Mouse (Mus musculus) spleen, adult 12 weeks (tissue): ENCODE data around the gene Trio.

Experiments
- DNase-seq: peaks from one replicate; pipeline ENCODE4 v3.0.0; 2022; ENCODE audit warnings: low spot score

Trio gene

DNA sequence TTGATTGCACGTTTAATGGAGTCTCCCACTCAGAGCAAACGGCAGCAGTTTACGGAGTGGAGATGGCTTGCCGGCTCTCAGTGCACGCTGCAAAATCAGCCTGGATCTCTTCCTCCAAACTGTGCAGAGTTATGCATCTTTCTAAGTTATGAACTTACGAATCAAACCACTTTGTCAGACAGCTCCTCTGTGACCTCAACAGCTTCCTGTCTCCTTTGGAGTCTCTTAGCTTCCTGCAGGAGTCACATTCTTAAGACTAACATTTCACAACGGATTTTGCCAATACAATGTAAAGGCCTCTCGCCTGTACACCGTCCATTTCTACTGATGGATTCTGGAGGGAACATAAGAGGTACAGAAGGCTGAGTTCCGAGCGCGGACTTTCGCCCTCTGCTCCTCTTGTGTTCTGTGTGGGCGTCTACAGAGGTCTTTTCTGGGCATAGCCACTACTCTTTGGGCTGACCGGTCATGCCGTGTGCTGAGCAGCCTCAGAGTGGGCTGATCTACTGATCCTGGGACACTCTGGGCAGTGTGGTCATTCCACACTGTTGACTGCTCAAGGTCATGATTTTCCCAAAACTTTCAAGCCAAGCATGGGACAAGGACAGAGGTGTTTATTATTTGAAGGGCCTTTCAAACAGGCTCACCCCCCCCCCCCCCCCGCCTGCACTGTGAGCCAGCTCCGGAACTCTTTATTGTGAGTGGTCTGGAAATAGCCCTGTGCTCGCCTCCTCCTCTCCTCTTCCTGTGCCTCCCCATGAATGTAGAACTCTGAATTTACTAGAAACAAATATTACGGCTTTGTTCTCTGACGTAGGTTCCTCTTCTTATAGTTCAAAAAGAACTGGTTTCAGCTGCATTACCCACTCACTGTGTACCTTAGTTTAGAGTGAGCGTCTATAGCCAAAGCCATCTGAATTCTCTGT lies 229.4 kb downstream of the Trio start:
- no peak for DNase-seq

GRCm38 (mm10) chr15:27793284-27793683 lies 232.4 kb downstream of the Trio start:
- DNase-seq: no peak

DNA sequence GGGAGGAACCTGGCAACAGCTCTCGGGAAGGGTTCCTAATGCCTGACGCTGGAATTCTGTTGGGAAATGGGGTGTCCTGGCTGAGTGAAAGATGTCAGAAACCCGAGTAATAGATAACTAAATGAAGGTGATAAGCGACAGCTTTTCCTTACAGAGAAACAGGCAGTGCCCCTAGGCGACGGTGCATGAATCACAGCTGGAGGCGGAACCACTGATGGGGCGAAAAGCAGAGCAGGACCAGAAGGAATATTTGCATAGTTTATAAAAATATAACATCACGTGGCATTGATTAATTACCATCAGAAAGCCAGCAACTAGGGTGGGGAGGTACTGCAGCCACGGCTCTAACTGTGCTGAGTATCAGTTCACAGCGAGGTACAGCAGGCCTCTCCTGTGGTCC lies 233.2 kb downstream of the Trio start:
- no peak for DNase-seq

DNA sequence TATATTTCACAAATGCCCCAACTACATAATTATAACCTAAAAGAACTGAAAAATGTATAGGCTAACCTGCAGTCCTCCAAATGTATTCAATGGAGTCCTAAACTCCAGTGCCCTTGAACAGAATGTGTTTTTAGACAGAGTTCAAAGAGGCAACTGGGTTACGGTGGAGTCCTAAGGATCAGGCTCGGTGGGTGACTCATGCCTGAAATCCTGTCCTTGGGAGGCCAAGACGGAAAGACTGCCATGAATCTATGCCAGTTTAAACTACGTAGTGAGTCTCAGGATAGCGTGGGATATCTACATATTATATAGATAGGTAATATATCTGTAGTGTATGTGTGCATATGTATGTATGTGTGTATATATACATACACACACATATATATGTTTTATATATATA lies 234.5 kb downstream of the Trio start:
- DNase-seq: no peak

GRCm38 (mm10) chr15:27790699-27791098 lies 234.9 kb downstream of the Trio start:
- no peak for DNase-seq

GRCm38 (mm10) chr15:27789325-27789724 lies 236.3 kb downstream of the Trio start:
- DNase-seq: no peak

GRCm38 (mm10) chr15:27788122-27788759 lies 237.4 kb downstream of the Trio start:
- DNase-seq: no peak

DNA sequence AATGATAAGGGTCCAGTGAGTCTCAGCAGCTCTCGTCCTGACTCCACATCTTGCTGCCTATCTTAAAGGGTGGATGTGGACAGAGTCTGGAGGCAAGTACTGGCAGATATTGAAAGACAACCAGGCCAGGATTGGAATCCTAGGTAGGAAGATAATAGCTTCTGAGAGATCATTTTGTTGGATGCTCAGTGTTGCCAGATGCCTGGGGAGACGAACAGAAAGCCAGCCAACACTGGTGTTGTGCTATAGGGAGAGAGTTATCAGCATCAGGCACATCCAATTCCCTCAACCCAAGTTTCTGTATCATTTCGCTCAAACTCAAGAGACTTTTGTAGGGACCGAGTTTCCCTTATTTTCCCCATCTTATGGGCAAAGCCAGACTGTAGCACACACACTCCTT lies 238.5 kb downstream of the Trio start:
- DNase-seq: no peak

DNA sequence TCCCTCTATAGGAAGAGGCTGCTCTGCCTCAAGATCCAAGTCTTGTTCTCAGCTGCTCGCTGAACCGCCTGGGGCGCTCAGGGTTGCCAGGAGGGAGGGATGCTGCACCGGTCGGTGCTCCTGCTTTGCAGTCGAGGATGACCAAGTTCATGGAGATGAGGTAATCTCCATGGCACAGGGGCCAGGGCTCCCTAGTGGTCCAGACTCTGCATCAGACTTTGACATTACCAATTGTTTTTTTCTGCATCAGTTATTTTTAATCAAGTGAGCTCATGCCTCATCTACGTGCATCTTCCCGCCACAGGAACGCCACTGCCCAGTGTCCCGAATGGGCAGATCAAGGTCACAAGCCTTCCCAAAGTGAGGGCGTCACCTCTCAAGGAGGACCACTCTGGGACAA lies 239.2 kb downstream of the Trio start:
- DNase-seq: no peak

GRCm38 (mm10) chr15:27785280-27786001 lies 240.2 kb downstream of the Trio start:
- no peak for DNase-seq

DNA sequence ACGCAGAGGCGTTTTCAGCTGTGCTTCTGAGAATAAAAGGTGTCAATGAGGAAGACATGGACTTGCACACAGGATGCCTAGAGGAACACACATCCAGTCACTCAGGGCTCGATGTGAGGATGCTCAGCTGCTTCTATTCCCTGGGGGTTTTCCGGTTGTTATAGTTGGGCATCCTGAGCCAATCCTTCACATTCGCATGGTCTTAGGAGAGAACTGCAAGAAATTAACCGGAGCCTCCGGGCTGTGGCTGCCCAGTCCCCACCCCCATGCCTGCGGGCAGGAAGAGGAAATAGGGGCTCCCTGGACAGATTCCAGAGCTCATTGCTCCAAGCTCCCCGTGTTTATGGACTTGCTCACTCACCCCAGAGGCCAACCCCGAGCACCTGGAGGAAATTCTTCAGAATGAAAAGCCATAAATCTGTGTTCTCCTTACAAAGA lies 241.5 kb downstream of the Trio start:
- no peak for DNase-seq

- no peak for DNase-seq
Observed at GRCm38 (mm10) chr15:27783541-27784125, 242.0 kb downstream of the Trio start.

DNA sequence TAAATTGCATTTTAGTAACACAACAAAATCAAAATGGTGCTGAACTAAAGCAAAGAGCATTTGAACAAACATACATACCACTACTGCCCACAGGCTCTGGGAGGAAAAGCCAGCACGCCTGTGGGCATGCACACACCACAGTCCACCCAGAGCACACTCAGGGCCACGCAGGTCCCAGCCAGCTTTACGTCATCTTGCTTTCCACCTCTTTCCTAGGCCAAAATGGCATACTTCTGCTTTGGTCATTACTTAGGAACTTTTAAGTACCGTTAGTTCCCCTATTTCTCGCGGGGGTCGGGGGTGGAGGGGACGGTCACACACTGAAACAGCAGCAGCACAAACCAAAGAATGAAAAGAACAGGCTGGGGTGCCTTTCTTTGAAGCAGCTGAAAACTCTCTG lies 242.6 kb downstream of the Trio start:
- DNase-seq: no peak

GRCm38 (mm10) chr15:27782383-27783036 lies 243.1 kb downstream of the Trio start:
- no peak for DNase-seq

DNA sequence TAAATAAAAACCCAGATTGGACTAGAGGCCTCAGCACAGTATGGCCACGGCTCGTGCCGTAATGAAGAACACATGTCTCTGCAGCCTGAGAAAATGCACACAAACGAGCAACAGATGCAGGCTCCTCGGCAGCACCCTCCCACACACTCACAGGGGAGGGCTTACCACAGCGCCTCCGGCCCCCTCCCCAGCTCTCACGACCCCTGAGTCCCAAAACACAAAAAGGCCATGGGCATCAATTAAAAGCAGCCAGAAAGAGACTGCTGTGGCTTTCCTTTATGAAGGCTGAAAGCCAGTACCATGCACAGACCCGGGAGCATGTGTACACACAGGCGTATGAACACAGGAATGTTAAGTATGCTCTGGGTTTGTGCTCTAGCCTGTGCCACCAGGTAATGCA lies 245.8 kb downstream of the Trio start:
- no peak for DNase-seq

- DNase-seq: no peak
Observed at GRCm38 (mm10) chr15:27779398-27779797, 246.2 kb downstream of the Trio start.

- no peak for DNase-seq
Observed at GRCm38 (mm10) chr15:27778256-27778655, 247.4 kb downstream of the Trio start.

DNA sequence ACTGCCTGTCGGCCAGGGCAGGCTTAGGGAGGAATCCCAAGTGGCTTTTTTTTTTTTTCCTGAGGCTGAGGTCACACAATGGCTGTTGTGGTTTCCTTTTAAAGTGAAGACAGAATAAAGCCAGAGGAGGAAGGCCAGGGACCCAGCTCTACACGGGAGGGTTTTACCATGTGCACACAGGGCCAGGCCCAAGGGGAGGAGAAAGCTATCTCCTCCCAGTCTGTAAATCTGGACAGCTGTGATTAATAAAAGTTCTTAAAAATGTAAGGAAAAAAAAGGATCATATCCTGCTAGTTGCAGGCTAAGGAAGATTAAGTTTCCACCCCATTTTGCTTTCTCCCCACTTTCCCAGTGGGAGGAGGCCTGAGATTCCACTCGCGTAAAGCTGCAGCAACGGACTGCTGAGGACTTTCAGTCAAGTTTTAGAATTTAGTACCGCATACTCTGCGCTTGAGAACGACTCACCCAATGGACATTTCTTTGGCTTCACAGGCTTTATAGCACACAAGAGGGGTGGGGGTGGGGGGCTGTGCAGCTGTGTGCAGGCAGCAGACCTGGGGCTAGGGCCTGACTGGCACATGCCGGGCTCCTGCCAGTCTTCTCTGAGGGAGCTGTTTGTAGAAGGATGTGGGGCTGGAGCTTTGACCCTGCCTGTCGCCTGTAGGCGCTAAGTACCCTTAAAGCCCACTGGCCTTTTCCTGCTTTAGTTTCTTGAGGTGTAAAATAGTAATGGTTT lies 248.0 kb downstream of the Trio start:
- no peak for DNase-seq

- no peak for DNase-seq
Observed at GRCm38 (mm10) chr15:27774481-27774880, 251.2 kb downstream of the Trio start.

DNA sequence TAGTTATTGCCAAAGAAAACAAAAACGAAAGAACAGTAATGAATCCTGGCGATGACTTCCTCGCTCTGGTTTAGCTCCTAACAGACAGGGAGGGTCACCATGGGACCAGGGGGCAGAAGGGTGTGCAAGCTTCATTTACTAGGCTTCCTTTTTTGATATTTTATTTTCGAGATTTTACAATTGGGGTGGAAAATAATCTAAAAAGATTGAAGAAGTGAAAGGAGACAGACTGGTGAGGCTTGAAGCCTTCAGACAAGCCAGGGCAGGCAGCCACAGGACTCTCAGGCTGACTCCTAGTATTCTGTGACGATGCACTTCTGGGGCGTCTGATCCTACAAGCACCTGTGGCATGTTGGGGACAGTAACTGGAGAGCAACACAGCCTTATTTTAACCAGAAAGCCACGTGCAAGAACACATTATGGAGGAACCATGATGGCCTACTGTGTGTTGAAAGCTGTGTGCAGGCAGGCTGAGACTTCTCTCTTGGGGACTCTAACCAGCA lies 253.5 kb downstream of the Trio start:
- no peak for DNase-seq

DNA sequence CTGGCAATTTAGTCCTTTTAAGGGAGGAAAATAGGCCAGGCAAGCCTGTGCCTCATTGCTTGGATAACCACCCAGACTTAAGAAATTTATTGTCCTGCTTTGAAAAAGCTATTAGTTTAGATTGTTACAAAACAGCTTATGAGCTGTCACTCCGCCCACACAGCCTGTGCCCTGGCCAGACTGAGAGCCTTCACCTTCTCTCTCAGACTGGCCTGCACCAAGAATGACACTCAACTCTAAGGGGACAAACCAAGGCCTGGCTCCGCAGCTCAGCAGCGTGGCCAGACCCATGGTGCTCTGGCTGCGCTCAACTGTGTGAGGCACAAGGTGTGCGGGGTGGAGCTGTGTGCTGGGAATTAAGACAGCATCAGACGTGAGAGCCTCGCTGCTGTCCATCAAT lies 254.1 kb downstream of the Trio start:
- DNase-seq: no peak
